Mouse (Mus musculus) CD4-positive, CD25-positive, alpha-beta regulatory T cell, adult 2 months (primary cell): Measurements from ENCODE around the gene 1700057G04Rik.

ENCODE experiments used
- DNase-seq: peaks from one replicate; pipeline ENCODE4 v3.0.0-alpha.2; 2012; ENCODE audit warnings: low read depth, low spot score

Gene 1700057G04Rik

GRCm38 (mm10) chr9:92385831-92386230 lies 76.7 kb downstream of the 1700057G04Rik start:
- no peak for DNase-seq

- DNase-seq, result no peak
These were observed 77.7 kb downstream of the 1700057G04Rik start for GRCm38 (mm10) chr9:92386871-92387270.

GRCm38 (mm10) chr9:92387404-92387803 lies 78.2 kb downstream of the 1700057G04Rik start:
- no peak for DNase-seq

GRCm38 (mm10) chr9:92402628-92403027 lies 93.5 kb downstream of the 1700057G04Rik start:
- DNase-seq, result no peak
